Mouse (Mus musculus) liver, embryonic 11.5 days (tissue): ENCODE data around the gene BC030867. TPM values are rescaled to one million over a fixed set of nuclear protein-coding genes. Genes with fewer than 3 reads are reported as not detected.
A peak's percentile ranks its signal among the peaks of the same experiment; 100 is the strongest.

ENCODE experiments used
- ATAC-seq: fragments of 200-750 bp; cut with Nextera tagmentation; replicated peaks from 2 replicates; pipeline ENCODE4 v1.8.0; 2017; ENCODE audit warnings: moderate number of reproducible peaks, mild to moderate bottlenecking, moderate TSS enrichment, moderate library complexity; ENCODE audit not compliant: low FRiP score
- DNase-seq: peaks from one replicate; pipeline ENCODE4 v3.0.0-alpha.2; 2017; ENCODE audit warnings: low spot score
- H3K27ac ChIP-seq: fragments of 300-500 bp; sonication (generic); 2 replicates; pipeline ENCODE4 v1.5.1; 2014; ENCODE audit warnings: mild to moderate bottlenecking, low read depth, low read length, control low read depth
- H3K27me3 ChIP-seq: fragments of 300-500 bp; sonication (generic); replicated peaks from 2 replicates; pipeline ENCODE4 v1.6.1; 2014; ENCODE audit warnings: low read length, mixed read lengths; ENCODE audit not compliant: control insufficient read depth, insufficient read depth
- H3K36me3 ChIP-seq: fragments of 300-500 bp; sonication (generic); 2 replicates; pipeline ENCODE4 v1.6.1; 2014; ENCODE audit warnings: mild to moderate bottlenecking, low read length, moderate library complexity, mixed read lengths; ENCODE audit not compliant: control insufficient read depth, insufficient read depth
- H3K4me1 ChIP-seq: fragments of 300-500 bp; sonication (generic); replicated peaks from 2 replicates; pipeline ENCODE4 v1.6.1; 2014; ENCODE audit warnings: low read length, mixed read lengths; ENCODE audit not compliant: control insufficient read depth, insufficient read depth
- H3K4me2 ChIP-seq: fragments of 300-500 bp; sonication (generic); 2 replicates; pipeline ENCODE4 v1.6.1; 2014; ENCODE audit warnings: mild to moderate bottlenecking, control low read depth, moderate library complexity
- H3K4me3 ChIP-seq: fragments of 300-500 bp; sonication (generic); 2 replicates; pipeline ENCODE4 v1.5.1; 2014; ENCODE audit warnings: low read depth, low read length, control low read depth
- H3K9ac ChIP-seq: fragments of 300-500 bp; sonication (generic); 2 replicates; pipeline ENCODE4 v1.6.1; 2014; ENCODE audit warnings: low read depth, low read length, control low read depth
- H3K9me3 ChIP-seq: fragments of 300-500 bp; sonication (generic); 2 replicates; pipeline ENCODE4 v1.6.1; 2016; ENCODE audit warnings: low read length, inconsistent platforms, mixed read lengths; ENCODE audit not compliant: control insufficient read depth
- WGBS: fragments of 180-500 bp; shearing (Covaris S2); extraction: QIAGEN DNeasy Blood & Tissue Kit; methylation state at CpG from one replicate; pipeline ENCODE4 v1.1.7; 2014; 5-methylcytosine and 5-hydroxymethylcytosine counted together
- polyA plus RNA-seq: library from polyadenylated mRNA; unstranded; fragments of >200 nt; fragmentation: Nextera tagmentation; extraction: Ambion mirVana; gene quantifications from 2 replicates; pipeline ENCODE4 v1.2.1, GENCODE M21; 2014

Gene BC030867
- polyA plus RNA-seq, 1 experiment from 2014 or later = 28.2 TPM

DNA sequence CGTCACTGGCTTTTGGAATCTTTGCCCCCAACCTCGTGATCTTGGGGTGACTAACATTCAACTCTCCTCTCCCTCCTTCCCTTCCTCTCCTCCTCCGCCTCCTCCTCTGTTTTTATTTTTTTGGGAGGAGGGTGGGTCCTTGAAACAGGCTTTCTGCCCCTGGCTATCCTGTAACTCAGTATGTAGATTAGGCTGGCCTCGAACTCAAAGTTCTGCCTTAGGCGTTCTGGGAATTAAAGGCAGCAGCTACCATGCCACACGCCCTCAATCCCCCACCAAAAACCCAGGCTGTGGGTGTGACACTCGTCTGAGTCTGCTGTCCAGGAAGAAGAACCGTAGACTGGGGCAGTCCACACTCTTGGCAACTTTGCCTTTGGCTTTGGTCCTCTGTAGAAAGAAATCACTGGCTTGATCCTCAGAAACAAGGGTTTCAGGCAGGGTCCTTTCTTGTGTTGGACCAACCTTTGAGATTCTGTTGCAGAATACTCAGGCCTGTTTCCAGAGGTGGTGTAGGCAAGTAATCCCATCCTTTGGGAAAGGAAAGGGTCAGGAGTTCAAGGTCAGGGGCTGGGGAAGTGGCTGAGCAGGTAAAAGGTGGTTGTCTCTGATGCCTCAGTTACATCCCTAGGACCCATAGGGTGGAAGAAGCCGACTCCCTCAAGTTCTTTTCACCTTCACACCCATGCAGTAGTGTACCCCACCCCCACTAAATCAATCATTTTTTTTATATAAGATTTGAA is 839 bp downstream of the BC030867 start:
- H3K4me1 ChIP-seq = peaks cover 17% of the 10 kb centered on the region
- H3K36me3 ChIP-seq = peaks cover 8% of the 10 kb centered on the region
- H3K27me3 ChIP-seq = 0 out of 2 replicates have a peak, but pooled peaks cover 2% of the 10 kb centered on the region
- DNase-seq (no peak), ATAC-seq (peak; percentile 35; the same call in 1 of the 2 replicates)
- peak overlapping the region; percentile 77 for H3K4me3 ChIP-seq
- H3K27ac ChIP-seq = peak overlapping the region; percentile 40; the same call in 1 of the 2 replicates
- peak overlapping the region; percentile 82 for H3K9ac ChIP-seq
- no peaks in the 10 kb centered on the region for H3K9me3 ChIP-seq
- 11% methylated on average over 9 of the region's 9 CpGs for WGBS
- peak overlapping the region; percentile 77 for H3K4me2 ChIP-seq

DNA sequence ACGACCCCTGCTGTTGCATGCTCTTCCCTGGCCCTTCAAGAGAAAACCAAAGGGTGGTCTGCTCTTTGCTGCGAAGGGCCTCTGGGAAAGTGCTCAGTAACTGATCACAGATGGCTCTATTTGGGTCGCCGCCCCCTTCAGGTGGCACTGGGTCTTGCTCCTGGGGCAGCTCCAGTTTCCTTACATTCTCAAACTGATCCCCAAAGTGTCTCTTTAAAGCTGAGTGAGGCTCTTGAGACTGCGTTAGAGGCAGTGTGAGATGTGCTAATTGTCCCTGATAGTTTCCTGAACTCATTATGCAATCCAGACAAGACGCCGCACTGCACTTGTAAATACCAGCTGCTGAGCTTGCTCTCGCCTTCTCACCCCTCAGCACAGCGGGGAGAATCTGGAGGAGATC is 8.8 kb downstream of the BC030867 start:
- H3K36me3 ChIP-seq = peaks cover 20% of the 10 kb centered on the region
- peaks cover 11% of the 10 kb centered on the region for H3K4me1 ChIP-seq
- no peak overlapping the region for H3K4me2 ChIP-seq
- no peak overlapping the region for H3K27ac ChIP-seq
- no peaks in the 10 kb centered on the region for H3K9me3 ChIP-seq
- no peak for ATAC-seq
- no peak overlapping the region for H3K9ac ChIP-seq
- DNase-seq = no peak
- H3K27me3 ChIP-seq = no peaks in the 10 kb centered on the region
- H3K4me3 ChIP-seq = no peak overlapping the region
- 59% methylated on average over 9 of the region's 9 CpGs for WGBS

DNA sequence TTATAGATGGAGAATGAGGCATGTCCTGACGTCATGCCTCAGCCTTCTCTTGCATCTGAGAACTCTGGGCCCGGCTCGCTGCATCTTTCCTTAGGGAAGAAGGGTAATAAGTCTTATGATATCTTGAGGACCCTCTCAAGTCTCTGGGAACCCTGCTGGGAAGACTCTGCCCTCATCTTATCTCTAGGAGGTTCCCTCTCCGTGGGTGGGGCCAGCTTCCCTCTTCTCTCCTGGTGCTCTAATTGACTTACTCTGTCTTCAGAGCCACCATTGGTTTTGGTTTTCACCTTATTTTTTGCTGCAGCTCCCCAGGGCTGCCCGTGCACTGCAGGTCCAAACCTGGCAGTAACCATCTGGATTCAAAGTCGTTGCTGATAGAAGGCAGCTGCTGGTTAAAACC is 9.4 kb downstream of the BC030867 start:
- 73% methylated on average over 6 of the region's 6 CpGs for WGBS
- Histone ChIP-seq H3K36me3 (peaks cover 20% of the 10 kb centered on the region), H3K4me2 (no peak overlapping the region), H3K9me3 (no peaks in the 10 kb centered on the region), H3K9ac (no peak overlapping the region), H3K4me3 (no peak overlapping the region), H3K27ac (no peak overlapping the region), H3K27me3 (no peaks in the 10 kb centered on the region), H3K4me1 (peaks cover 11% of the 10 kb centered on the region)
- ATAC-seq (no peak), DNase-seq (no peak)

GRCm38 (mm10) chr11:102258521-102258920 is 9.8 kb downstream of the BC030867 start:
- H3K27me3 ChIP-seq = no peaks in the 10 kb centered on the region
- no peak overlapping the region for H3K4me2 ChIP-seq
- peaks cover 20% of the 10 kb centered on the region for H3K36me3 ChIP-seq
- H3K9ac ChIP-seq = no peak overlapping the region
- no peak overlapping the region for H3K27ac ChIP-seq
- DNase-seq = no peak
- 95% methylated on average over 3 of the region's 3 CpGs for WGBS
- no peak for ATAC-seq
- peaks cover 11% of the 10 kb centered on the region for H3K4me1 ChIP-seq
- H3K4me3 ChIP-seq = no peak overlapping the region
- H3K9me3 ChIP-seq = no peaks in the 10 kb centered on the region

GRCm38 (mm10) chr11:102263211-102263610 is 14.5 kb downstream of the BC030867 start:
- 96% methylated on average over 7 of the region's 7 CpGs for WGBS
- Histone ChIP-seq H3K4me2 (no peak overlapping the region), H3K9me3 (no peaks in the 10 kb centered on the region), H3K4me3 (no peak overlapping the region), H3K27ac (no peak overlapping the region), H3K27me3 (no peaks in the 10 kb centered on the region), H3K36me3 (peaks cover 13% of the 10 kb centered on the region), H3K4me1 (peaks cover 4% of the 10 kb centered on the region), H3K9ac (no peak overlapping the region)
- DNase-seq (no peak), ATAC-seq (no peak)

DNA sequence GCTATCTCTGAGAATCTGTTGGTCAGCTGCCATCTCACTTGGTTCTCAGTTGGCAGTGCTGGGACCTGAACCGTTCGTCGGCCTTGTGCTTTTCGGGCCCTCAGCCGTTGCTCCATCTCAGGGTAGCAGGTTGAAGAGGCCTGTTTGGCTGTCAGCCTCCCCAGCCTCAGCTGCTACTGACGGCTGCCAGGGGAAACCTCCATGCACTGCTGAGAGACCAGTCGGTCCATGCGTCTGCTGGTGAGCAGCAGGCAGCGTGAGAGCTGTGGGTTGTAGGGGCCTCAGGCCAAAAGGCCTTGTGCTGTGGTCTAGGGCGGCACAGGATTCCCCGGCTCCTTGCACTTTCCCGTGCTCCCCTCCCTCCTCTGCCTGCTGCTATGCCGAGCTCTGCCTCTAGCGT is 17.1 kb downstream of the BC030867 start:
- no peak overlapping the region for H3K4me3 ChIP-seq
- H3K9ac ChIP-seq = no peak overlapping the region
- no peak overlapping the region for H3K4me2 ChIP-seq
- 71% methylated on average over 14 of the region's 14 CpGs for WGBS
- peaks cover 2% of the 10 kb centered on the region; the same call in 1 of the 2 replicates for H3K4me1 ChIP-seq
- no peaks in the 10 kb centered on the region for H3K9me3 ChIP-seq
- no peak overlapping the region for H3K27ac ChIP-seq
- peaks cover 5% of the 10 kb centered on the region for H3K36me3 ChIP-seq
- H3K27me3 ChIP-seq = no peaks in the 10 kb centered on the region
- ATAC-seq = no peak
- no peak for DNase-seq

GRCm38 (mm10) chr11:102266631-102267355 is 18.1 kb downstream of the BC030867 start:
- H3K27ac ChIP-seq = no peak overlapping the region
- WGBS = 90% methylated on average over 8 of the region's 8 CpGs

GRCm38 (mm10) chr11:102267480-102267879 is 18.8 kb downstream of the BC030867 start:
- peak; percentile 67 for DNase-seq
- peak; percentile 49; the same call in 1 of the 2 replicates for ATAC-seq
- H3K9me3 ChIP-seq = no peaks in the 10 kb centered on the region
- peaks cover 5% of the 10 kb centered on the region; the same call in 1 of the 2 replicates for H3K36me3 ChIP-seq
- H3K4me1 ChIP-seq = peaks cover 2% of the 10 kb centered on the region; the same call in 1 of the 2 replicates
- 0 out of 2 replicates have a peak overlapping the region, but pooled peaks have one; percentile 12 for H3K4me2 ChIP-seq
- 7% methylated on average over 11 of the region's 11 CpGs for WGBS
- H3K9ac ChIP-seq = no peak overlapping the region
- H3K27ac ChIP-seq = no peak overlapping the region
- no peak overlapping the region for H3K4me3 ChIP-seq
- no peaks in the 10 kb centered on the region for H3K27me3 ChIP-seq

More at GRCm38 (mm10) chr11:102266631-102267355, 18.1 kb downstream of the BC030867 start:
- Histone ChIP-seq H3K4me1 (peaks cover 2% of the 10 kb centered on the region; the same call in 1 of the 2 replicates), H3K4me3 (no peak overlapping the region), H3K27me3 (no peaks in the 10 kb centered on the region), H3K9ac (no peak overlapping the region), H3K36me3 (peaks cover 5% of the 10 kb centered on the region), H3K9me3 (no peaks in the 10 kb centered on the region), H3K4me2 (0 out of 2 replicates have a peak overlapping the region, but pooled peaks have one; percentile 12)
- no peak for ATAC-seq
- DNase-seq = no peak
